Mouse (Mus musculus): ENCODE data around the gene Haus4. TPM values are rescaled to one million over a fixed set of nuclear protein-coding genes. Genes with fewer than 3 reads are reported as not detected.

The Haus4 gene
- total RNA-seq, 2 experiments from 2014 or later: 1.5 to 2.0 TPM

DNA sequence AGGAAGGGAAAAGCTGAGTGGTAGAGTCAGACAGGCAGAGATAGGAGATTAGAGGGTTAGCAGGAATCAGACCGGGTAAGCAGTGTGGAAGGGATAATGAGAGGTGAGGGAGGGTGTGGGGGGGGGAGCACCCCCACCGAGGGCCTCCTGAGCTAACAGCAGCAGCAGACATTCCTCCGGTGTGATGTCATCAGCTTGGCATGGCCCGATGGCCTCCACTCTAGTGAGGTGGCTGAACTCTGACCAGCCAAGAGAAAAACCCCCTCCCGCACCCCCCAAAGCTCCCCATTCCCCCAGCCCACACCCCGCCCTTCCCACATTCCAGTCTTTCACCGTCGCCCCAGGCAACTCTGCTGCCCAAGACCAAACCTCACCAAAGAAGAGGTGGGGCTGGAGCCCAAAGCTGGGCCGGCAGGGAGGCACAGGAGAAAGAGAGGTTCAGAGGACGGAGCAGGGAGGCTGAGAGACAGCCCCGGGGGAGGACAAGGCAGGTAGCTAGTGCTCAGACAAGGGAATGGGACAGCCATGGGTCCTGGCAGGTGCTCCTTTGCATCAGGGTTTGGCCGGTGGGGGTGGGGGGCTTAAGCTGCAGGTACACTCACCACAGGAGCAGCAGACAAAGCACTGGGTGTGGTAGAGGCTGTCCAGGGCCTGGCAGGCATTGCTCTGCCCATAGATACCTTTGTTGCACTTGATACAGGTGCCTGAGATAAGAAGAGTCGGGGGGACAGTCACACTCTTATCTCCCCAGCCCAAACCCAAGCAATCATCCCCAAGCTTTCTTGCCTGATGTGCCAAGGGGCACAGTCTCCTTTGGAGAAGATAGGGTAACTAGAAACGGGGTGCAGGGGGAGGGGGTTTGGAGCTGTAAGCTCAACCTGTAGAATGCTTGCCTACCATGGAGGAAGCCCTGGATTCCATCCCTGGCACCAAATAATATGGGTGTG is 18.6 kb upstream of the Haus4 start:
- no peak for DNase-seq (ENCODE audit: low spot score in 2 of 2)

GRCm38 (mm10) chr14:54572122-54572521 is 17.7 kb upstream of the Haus4 start:
- no peak for DNase-seq (ENCODE audit: low spot score in 2 of 2)

GRCm38 (mm10) chr14:54569451-54570392 is 15.3 kb upstream of the Haus4 start:
- no peak for DNase-seq (ENCODE audit: low spot score in 2 of 2)

DNA sequence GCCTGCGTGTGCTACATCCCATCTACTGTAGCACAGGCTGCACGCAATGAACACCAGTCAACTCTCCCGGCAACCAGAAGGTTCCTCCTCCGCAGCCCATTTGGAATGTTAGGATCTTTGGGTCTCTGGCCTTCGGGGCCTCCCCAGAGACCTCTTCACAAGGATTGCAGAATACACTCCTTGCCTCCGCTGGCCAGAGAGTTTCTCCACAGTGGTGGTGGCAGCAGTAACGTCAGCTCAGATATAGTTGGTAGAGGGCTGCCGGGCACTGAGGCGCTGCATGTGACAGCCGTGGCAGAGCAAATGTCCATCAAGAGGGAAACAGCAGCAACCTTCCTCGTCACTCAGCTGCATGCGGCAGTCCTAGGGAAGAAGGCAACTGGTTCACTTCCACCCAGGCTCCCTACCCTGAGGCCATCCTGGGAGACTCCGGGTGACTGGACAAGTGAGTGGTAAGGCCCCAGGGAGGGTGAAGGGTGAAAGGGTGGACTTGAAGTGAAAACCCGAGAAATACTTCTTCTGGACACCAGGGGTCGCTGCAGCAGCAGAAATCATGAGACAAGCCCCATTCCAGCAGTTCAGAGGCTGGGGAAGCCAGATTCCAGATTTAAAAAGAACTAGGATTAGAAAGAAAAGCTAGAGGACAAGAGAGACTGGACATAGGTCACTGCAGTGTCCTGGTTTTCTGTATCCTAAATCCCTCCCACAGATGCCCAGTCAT is 14.4 kb upstream of the Haus4 start:
- DNase-seq (ENCODE audit: low spot score in 2 of 2): peak; percentile 74 to 80

- DNase-seq (ENCODE audit: low spot score in 2 of 2): no peak
Observed at GRCm38 (mm10) chr14:54560527-54561242, 6.3 kb upstream of the Haus4 start.

- DNase-seq (ENCODE audit: low spot score in 2 of 2): no peak
Observed at GRCm38 (mm10) chr14:54557330-54557729, 2.9 kb upstream of the Haus4 start.

- DNase-seq (ENCODE audit: low spot score in 2 of 2): no peak
Observed at GRCm38 (mm10) chr14:54553454-54553974, 902 bp downstream of the Haus4 start.

DNA sequence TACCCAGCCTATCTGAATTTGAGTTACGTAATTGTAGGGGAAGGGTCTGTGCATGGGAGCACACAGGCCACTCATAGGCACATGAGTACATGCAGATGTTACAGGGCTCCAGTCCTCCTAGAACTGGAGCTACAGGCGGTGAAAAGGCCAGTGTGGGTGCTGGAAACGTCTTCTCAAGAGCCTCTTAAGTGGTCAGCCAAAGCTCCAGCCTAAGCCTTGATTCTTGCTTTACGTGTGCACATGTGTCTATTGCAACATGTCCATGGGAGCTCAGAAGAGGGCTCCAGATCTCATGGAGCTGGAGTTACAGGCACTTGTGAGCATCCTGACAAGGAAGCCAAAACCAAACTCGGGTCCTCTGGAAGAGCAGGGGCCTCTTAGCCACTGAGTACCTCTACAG is 9.7 kb downstream of the Haus4 start:
- no peak for DNase-seq (ENCODE audit: low spot score in 2 of 2)

DNA sequence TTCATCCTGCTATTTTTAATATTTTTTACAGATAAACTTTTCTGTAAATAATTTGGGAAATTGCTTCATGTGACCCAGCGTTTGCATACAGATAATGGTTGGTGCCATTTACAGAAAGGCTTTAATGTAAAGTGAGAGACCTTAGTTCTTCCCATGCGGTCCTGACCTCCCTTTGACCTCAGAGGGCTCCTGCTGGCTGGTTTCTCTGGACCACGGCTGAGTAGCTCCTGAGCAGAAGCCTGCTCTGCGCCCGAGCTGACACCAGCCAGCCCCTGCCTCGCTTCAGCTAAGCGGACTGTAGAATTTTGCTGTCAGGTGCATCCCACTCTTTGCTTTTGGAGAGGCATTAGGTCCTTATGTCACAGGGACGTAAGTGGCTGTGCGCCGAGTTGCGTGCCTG is 13.6 kb downstream of the Haus4 start:
- DNase-seq (ENCODE audit: low spot score in 2 of 2): no peak

GRCm38 (mm10) chr14:54538580-54538979 is 15.8 kb downstream of the Haus4 start:
- DNase-seq (ENCODE audit: low spot score in 2 of 2): no peak

DNA sequence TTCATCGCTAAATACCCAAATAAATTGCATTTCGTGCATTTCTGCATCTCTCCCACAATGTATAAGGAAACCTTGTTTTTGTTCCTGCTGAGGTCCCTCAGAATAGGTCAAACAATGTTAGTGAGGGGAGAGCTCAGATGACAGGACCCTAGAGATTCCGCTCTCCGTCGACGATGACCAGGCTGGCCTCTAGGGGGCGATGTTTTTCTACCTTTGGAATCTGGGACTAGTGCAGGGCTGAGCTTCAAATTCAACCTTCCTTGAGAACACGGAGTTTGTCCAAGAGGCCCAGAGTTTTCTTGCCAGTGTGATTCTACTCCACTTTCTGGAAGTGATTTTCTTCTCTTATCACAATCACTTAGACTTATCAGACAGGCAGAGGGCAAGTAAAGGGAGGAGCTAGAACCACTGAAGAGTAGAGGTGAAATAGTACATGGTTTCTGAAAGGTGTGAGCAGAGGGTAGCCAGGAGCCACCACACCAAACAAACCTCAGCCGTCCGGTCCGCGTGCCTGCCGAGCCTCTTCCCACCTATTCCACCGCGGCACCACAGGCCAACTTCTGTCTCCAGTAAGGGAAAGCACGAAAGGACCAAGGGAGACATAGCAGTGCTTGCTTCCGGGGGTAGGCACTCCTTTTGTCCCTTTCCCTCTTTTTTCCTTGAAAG is 25.8 kb downstream of the Haus4 start:
- DNase-seq (ENCODE audit: low spot score in 2 of 2): peak; percentile 82 to 90

- no peak for DNase-seq (ENCODE audit: low spot score in 2 of 2)
Observed at GRCm38 (mm10) chr14:54528007-54528393, 26.4 kb downstream of the Haus4 start.

DNA sequence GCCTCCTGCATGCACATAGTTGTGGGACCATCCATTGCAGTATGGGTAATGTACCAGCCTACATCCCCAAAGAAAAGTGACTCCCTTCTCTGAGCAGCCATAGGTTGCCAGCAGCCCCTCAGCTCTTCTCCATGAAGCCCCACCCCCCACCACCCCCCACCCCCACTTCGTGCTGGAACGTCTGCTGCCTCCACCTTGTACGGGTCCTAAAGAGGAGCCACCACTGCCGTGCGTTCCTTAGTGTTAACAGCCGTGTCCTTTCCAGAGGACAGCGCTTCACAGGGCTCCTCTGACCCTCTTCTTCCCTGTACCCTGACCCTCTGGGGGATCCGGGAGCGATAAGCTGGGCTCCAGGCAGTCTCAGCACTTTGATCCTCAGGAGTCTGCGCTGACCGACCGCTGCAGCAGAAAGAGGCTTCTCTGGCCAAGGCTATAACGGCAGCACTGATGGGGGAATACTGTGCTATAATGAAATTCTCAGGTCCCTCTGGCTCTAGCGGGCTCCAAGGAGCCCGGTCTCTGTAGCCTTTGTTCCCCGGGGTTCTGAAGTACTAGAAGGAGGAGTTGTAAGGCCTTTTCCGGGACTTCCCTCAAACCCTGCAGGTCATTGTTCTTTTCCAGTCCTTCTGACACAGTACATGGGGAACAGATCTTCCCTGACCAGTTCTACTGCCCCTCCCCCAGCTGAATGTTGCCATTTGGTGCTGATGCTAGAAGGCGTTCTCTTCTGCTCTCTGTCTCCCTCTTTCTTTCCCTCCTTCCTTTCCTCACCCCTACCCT is 27.0 kb downstream of the Haus4 start:
- DNase-seq (ENCODE audit: low spot score in 2 of 2): peak; percentile 39 to 46

- DNase-seq (ENCODE audit: low spot score in 2 of 2): no peak
Observed at GRCm38 (mm10) chr14:54523600-54523999, 30.8 kb downstream of the Haus4 start.

DNA sequence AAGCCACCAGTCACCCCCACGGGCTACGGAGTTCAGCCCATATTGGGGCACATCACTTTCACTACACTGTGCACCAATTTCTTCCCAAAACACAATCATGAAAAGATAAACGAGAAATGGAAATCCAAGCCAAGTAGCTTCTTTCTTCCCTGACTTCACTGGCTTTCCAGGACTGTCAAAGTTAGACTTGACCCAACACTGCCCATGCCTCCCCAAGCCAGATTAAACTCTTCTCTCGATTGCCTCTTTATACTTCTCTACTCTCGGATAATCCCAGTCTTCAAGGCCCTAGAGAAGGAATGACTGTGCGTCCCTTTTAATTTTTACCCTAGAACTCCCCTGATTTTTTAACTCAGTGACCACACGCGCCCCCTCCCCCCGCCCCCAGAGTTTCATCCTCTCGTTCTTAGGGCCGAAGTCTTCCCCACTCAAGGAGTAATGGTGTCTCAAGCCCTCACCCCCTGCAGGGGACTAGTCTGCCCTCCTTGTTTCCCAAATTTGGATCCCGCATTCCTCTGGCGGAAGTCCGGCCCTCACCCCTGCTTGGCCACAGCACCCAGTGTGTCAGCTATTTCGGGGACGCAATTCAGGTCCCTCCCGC is 37.6 kb downstream of the Haus4 start:
- no peak for DNase-seq (ENCODE audit: low spot score in 2 of 2)

DNA sequence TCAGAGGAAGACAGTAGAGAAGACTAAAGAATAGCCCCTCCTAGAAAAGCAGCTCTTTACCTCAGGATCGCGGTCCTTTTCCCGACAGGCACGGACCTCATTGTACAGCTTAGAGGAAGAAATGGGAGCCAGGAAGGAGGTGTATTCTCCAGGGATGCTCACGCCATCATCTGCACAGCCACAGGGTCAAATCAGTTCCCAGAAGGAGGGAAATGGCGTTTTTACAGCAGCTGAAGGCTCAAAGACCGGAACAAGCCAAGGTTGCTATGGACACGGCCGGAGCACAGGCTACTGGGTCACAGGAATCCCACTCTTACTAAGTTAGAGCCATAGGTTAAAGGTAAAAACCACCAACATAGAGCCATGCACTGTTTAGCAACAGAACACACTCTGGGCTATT is 44.6 kb downstream of the Haus4 start:
- DNase-seq (ENCODE audit: low spot score in 2 of 2): no peak

DNA sequence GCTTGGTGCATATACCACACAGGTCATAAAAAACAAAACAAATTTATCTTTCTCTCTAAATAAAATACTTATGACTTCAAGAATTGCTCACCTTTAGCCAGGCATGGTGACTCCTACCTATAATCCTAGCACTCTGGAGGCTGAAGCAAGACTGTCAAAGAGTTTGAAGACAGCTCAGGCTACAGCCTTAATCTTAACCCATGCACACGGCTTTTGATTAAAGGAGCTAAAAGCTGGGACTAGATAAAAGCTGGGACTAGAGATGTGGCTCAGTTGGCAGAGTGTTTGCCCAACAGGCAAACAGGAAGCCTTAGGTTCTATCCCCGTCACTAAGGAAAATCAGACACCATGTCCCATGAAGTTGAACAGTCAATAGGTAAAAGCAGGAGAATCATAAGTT is 51.3 kb downstream of the Haus4 start:
- DNase-seq (ENCODE audit: low spot score in 2 of 2): no peak

GRCm38 (mm10) chr14:54501365-54501764 is 53.1 kb downstream of the Haus4 start:
- no peak for DNase-seq (ENCODE audit: low spot score in 2 of 2)

GRCm38 (mm10) chr14:54499330-54499729 is 55.1 kb downstream of the Haus4 start:
- no peak for DNase-seq (ENCODE audit: low spot score in 2 of 2)

Data from left cerebral cortex, adult 18-20 months (tissue).